21 mouse cellular contexts compared by ENCODE assay signal in genomic region chr1:125987803-125988202, GRCm38 (mm10).
DNase-seq lines count a peak whose midpoint lies in the region; ATAC-seq and TF ChIP-seq lines count a peak whose summit lies in the region.
"Had no signal": no experiment of that assay in that cellular context is flagged by ENCODE, and none has a peak within 500 bp of the region (broad histone marks: within the 10 kb centered on the region; RNA-seq: fewer than 3 reads in every experiment).

No protein-coding gene starts in this region.

- H3K4me1 ChIP-seq in forebrain, embryonic 14.5 days (ENCODE audit: control insufficient read depth, insufficient read depth, low read length): no peaks in the 10 kb centered on the region
- no peaks in the 10 kb centered on the region for H3K4me1 ChIP-seq in forebrain, embryonic 12.5 days
- H3K4me1 ChIP-seq in forebrain, postnatal 0 days (ENCODE audit: insufficient read depth): no peaks in the 10 kb centered on the region
- H3K4me1 ChIP-seq: heart, embryonic 12.5 days; hindbrain, embryonic 10.5 days; intestine, embryonic 15.5 days had no signal

- TF ChIP-seq CTCF in forebrain, postnatal 0 days (IDR thresholded peaks at IDR 0.05; ENCODE audit: low read depth): no peak

- DNase-seq in forebrain, embryonic 14.5 days (ENCODE audit: low spot score): peak; percentile 65
- peak; percentile 12 to 21 for DNase-seq in left cerebral cortex, postnatal 25 days (ENCODE audit: low spot score in 2 of 2)
- DNase-seq in left cerebral cortex, adult 18-20 months (ENCODE audit: low spot score in 2 of 2): no peak
- DNase-seq in forebrain, postnatal 0 days: peak; percentile 69
- no peak for DNase-seq in natural killer cell, adult 2 months (ENCODE audit: low spot score in 2 of 2)
- DNase-seq in embryo, embryonic 10.5 days (ENCODE audit: low spot score): no peak
- no peak for DNase-seq in heart, adult 8-10 months (ENCODE audit: low spot score)
- DNase-seq: adrenal gland, postnatal 25 days; cerebellum, adult 11-12 months; cerebellum, adult 9-10 months; cerebellum, postnatal 36 days; gastrocnemius, postnatal 14 days; heart, adult 2 months had no signal

- H3K36me3 ChIP-seq in forebrain, embryonic 14.5 days (ENCODE audit: control insufficient read depth, insufficient read depth, low read length): no peaks in the 10 kb centered on the region
- H3K36me3 ChIP-seq in forebrain, embryonic 12.5 days (replicated peaks): no peaks in the 10 kb centered on the region
- no peaks in the 10 kb centered on the region for H3K36me3 ChIP-seq in forebrain, postnatal 0 days (ENCODE audit: insufficient read depth)
- H3K36me3 ChIP-seq: embryonic facial prominence, embryonic 10.5 days; heart, embryonic 12.5 days; hindbrain, embryonic 10.5 days; intestine, embryonic 15.5 days had no signal

- H3K9me3 ChIP-seq in forebrain, embryonic 14.5 days (replicated peaks; ENCODE audit: control insufficient read depth, low read length): no peaks in the 10 kb centered on the region
- no peaks in the 10 kb centered on the region for H3K9me3 ChIP-seq in forebrain, embryonic 12.5 days
- no peaks in the 10 kb centered on the region for H3K9me3 ChIP-seq in forebrain, postnatal 0 days (ENCODE audit: low read length)
- H3K9me3 ChIP-seq: embryonic facial prominence, embryonic 10.5 days; heart, embryonic 12.5 days; hindbrain, embryonic 10.5 days; intestine, embryonic 15.5 days had no signal

- H3K27ac ChIP-seq in forebrain, embryonic 14.5 days (ENCODE audit: low read depth, low read length): no peak overlapping the region
- H3K27ac ChIP-seq in forebrain, embryonic 12.5 days: no peak overlapping the region
- H3K27ac ChIP-seq in forebrain, postnatal 0 days (ENCODE audit: low read depth, low read length): no peak overlapping the region
- H3K27ac ChIP-seq: embryonic facial prominence, embryonic 10.5 days; heart, adult 2 months; hindbrain, embryonic 10.5 days; hindbrain, embryonic 14.5 days; intestine, embryonic 15.5 days had no signal

- intact Hi-C loops in left cerebral cortex, postnatal 25 days (cut with DNase I): no loop called here

- no peaks in the 10 kb centered on the region for H3K27me3 ChIP-seq in forebrain, embryonic 14.5 days (replicated peaks; ENCODE audit: control insufficient read depth, insufficient read depth, low read length)
- H3K27me3 ChIP-seq in forebrain, embryonic 12.5 days: no peaks in the 10 kb centered on the region
- H3K27me3 ChIP-seq in forebrain, postnatal 0 days (ENCODE audit: insufficient read depth, low read length): no peaks in the 10 kb centered on the region
- H3K27me3 ChIP-seq: heart, embryonic 12.5 days; intestine, embryonic 15.5 days; Patski had no signal

- 72% methylated on average over 3 of the region's 3 CpGs for WGBS in forebrain, embryonic 14.5 days
- 90% methylated on average over 3 of the region's 3 CpGs for WGBS in forebrain, embryonic 12.5 days
- 61% methylated on average over 3 of the region's 3 CpGs for WGBS in forebrain, postnatal 0 days

- peak; percentile 46; the same call in 1 of the 2 replicates for ATAC-seq in forebrain, embryonic 14.5 days
- no peak for ATAC-seq in forebrain, embryonic 12.5 days (ENCODE audit: low FRiP score)
- ATAC-seq in forebrain, postnatal 0 days: peak; percentile 53; the same call in 1 of the 2 replicates
- ATAC-seq: activated CD4-positive, CD25-positive, alpha-beta regulatory T cell, adult 4 months; intestine, embryonic 15.5 days; Patski had no signal

- no peak overlapping the region for H3K4me3 ChIP-seq in forebrain, embryonic 14.5 days (ENCODE audit: low read depth, low read length)
- H3K4me3 ChIP-seq in forebrain, embryonic 12.5 days (replicated peaks): no peak overlapping the region
- H3K4me3 ChIP-seq in forebrain, postnatal 0 days (ENCODE audit: low read depth, low read length): no peak overlapping the region
- H3K4me3 ChIP-seq: embryonic facial prominence, embryonic 10.5 days; heart, adult 2 months; heart, embryonic 12.5 days; hindbrain, embryonic 10.5 days; intestine, embryonic 15.5 days had no signal

- no peak overlapping the region for H3K9ac ChIP-seq in forebrain, embryonic 14.5 days (ENCODE audit: low read length)
- H3K9ac ChIP-seq in forebrain, embryonic 12.5 days: no peak overlapping the region
- H3K9ac ChIP-seq in forebrain, postnatal 0 days: no peak overlapping the region
- H3K9ac ChIP-seq: heart, embryonic 12.5 days; hindbrain, embryonic 14.5 days; intestine, embryonic 15.5 days had no signal

- no peak overlapping the region for H3K4me2 ChIP-seq in forebrain, embryonic 14.5 days (ENCODE audit: low read length)
- H3K4me2 ChIP-seq in forebrain, embryonic 12.5 days: no peak overlapping the region
- H3K4me2 ChIP-seq in forebrain, postnatal 0 days (ENCODE audit: low read depth): no peak overlapping the region
- H3K4me2 ChIP-seq: heart, embryonic 12.5 days; hindbrain, embryonic 14.5 days; intestine, embryonic 15.5 days had no signal

Comparison
In these comparisons a context has a peak if more than half of its experiments do, and no peak if none do; other contexts are left out.
1. DNase-seq: peak in forebrain, embryonic 14.5 days (single experiment), left cerebral cortex, postnatal 25 days (2 of 2) and forebrain, postnatal 0 days (single experiment); none in left cerebral cortex, adult 18-20 months (0 of 2), natural killer cell, adult 2 months (0 of 2), embryo, embryonic 10.5 days (single experiment) and heart, adult 8-10 months (single experiment).